Mouse (Mus musculus): ENCODE data around the gene Agap2. TPM values are rescaled to one million over a fixed set of nuclear protein-coding genes. Genes with fewer than 3 reads are reported as not detected.
A peak's percentile ranks its signal among the peaks of the same experiment; 100 is the strongest.

Agap2 gene
- total RNA-seq, 2 experiments from 2014 or later = 1.6 TPM

- no peak overlapping the region for H3K4me3 ChIP-seq
- no peak for DNase-seq
- no peak overlapping the region for H3K27ac ChIP-seq
- TF ChIP-seq CTCF (IDR thresholded peaks at IDR 0.05) = no peak
- intact Hi-C loops (cut with DNase I) = no loop called here
These were observed 32.6 kb downstream of the Agap2 start for GRCm38 (mm10) chr10:127107563-127108261.

- DNase-seq = no peak
- no peak overlapping the region for H3K4me3 ChIP-seq
- H3K27ac ChIP-seq = no peak overlapping the region
- intact Hi-C loops (cut with DNase I) = no loop called here
- no peak for TF ChIP-seq CTCF (IDR thresholded peaks at IDR 0.05)
These were observed 33.1 kb downstream of the Agap2 start for GRCm38 (mm10) chr10:127108262-127108583.

GRCm38 (mm10) chr10:127111001-127111887, 36.2 kb downstream of the Agap2 start:
- no peak for DNase-seq
- no peak overlapping the region for H3K27ac ChIP-seq
- H3K4me3 ChIP-seq = no peak overlapping the region
- TF ChIP-seq CTCF (IDR thresholded peaks at IDR 0.05) = peak; percentile 32
- intact Hi-C loops (cut with DNase I) = no loop called here

GRCm38 (mm10) chr10:127114408-127114807, 39.3 kb downstream of the Agap2 start:
- intact Hi-C loops (cut with DNase I) = no loop called here
- TF ChIP-seq CTCF (IDR thresholded peaks at IDR 0.05) = no peak
- H3K27ac ChIP-seq = no peak overlapping the region
- DNase-seq = no peak
- no peak overlapping the region for H3K4me3 ChIP-seq

GRCm38 (mm10) chr10:127115068-127115467, 40.0 kb downstream of the Agap2 start:
- intact Hi-C loops (cut with DNase I) = no loop called here
- no peak for DNase-seq
- TF ChIP-seq CTCF (IDR thresholded peaks at IDR 0.05) = peak; percentile 34; the same call in 1 of the 2 replicates
- Histone ChIP-seq H3K4me3 (no peak overlapping the region), H3K27ac (no peak overlapping the region)

DNA sequence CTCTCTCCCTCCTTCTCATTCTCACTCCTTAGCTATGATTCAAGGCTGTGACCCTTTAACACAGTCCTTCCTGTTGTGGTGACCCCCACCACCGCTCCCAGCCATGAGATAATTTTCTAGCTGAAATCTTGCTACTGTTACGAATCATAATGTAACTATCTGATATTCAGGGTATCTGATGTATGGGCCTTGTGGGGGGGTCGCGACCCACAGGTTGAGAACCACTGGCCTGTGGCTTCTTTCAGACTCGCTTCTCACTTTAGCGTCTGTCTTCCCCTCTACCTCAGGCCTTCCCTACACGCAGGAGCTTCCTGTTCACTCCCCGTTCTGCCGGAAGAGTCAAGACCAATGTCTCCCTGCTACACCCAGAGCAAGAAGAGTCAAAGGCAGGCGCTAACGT, 43.4 kb downstream of the Agap2 start:
- no peak for DNase-seq
- TF ChIP-seq CTCF (IDR thresholded peaks at IDR 0.05) = no peak
- intact Hi-C loops (cut with DNase I) = no loop called here
- no peak overlapping the region for H3K27ac ChIP-seq
- H3K4me3 ChIP-seq = no peak overlapping the region

GRCm38 (mm10) chr10:127119229-127119628, 44.1 kb downstream of the Agap2 start:
- H3K4me3 ChIP-seq = no peak overlapping the region
- intact Hi-C loops (cut with DNase I) = no loop called here
- no peak for DNase-seq
- no peak for TF ChIP-seq CTCF (IDR thresholded peaks at IDR 0.05)
- no peak overlapping the region for H3K27ac ChIP-seq

- H3K27ac ChIP-seq = peak overlapping the region; percentile 83
- H3K4me3 ChIP-seq = peak overlapping the region; percentile 92
- no peak for DNase-seq
- no peak for TF ChIP-seq CTCF (IDR thresholded peaks at IDR 0.05)
- intact Hi-C loops (cut with DNase I) = loop anchor here (5.0 kb wide), 1 partner anchor 47 kb away; the partner anchor contains the start of gene B4galnt1
These were observed 45.4 kb downstream of the Agap2 start for GRCm38 (mm10) chr10:127120301-127121065.

DNA sequence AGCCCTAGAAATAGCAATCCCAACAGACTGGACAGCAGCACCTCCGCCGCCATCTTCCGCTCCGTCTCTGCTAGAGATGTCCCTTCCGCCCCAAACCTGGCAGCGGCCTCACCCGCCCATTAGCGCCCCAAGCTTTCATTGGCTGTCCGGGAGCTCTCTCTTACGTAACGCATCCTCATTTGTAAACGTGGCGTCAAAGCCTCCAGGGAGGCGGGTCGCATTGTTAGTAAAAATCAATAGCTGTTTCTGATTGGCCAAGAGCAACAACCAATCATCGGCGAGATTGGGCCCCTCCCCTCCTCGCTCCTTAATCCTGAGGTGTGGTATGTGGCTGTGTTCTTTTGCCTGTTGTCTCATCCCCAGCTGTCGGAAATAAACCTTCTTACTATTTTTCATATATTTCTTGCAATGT, 46.0 kb downstream of the Agap2 start, which contains the start of gene Os9:
TSS of gene Os9 (minus strand) at position 66 of the 412 bp plus-strand sequence.
- no peak for TF ChIP-seq CTCF (IDR thresholded peaks at IDR 0.05)
- intact Hi-C loops (cut with DNase I) = loop anchor here (5.0 kb wide), 1 partner anchor 46 kb away; the partner anchor contains the start of gene B4galnt1
- H3K27ac ChIP-seq = peak within 1 kb of the TSS; percentile 83
- peak; percentile 96 for DNase-seq
- H3K4me3 ChIP-seq = peak within 1 kb of the TSS; percentile 92

DNA sequence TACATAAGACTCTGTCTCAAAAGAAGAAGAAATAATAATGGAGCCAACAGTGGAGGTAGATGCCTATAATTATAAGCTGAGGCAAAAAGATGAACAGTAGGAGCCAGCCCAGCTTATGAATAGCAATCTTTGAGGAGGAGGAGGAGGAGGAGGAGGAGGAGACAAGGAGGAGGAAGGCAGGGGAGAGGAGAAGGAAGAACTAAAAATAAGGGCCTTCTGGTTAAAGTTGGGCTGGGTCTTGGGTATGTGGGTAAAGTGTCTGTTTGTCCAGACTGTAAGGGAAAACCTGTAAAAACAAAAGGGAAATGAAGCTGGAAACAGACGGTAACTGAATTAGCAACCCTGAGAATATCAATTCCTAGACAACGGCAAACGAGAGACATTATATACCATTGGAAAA, 46.9 kb downstream of the Agap2 start:
- TF ChIP-seq CTCF (IDR thresholded peaks at IDR 0.05) = no peak
- Histone ChIP-seq H3K4me3 (no peak overlapping the region), H3K27ac (no peak overlapping the region)
- intact Hi-C loops (cut with DNase I) = loop anchor here (5.0 kb wide), 1 partner anchor 45 kb away; the partner anchor contains the start of gene B4galnt1
- DNase-seq = no peak

GRCm38 (mm10) chr10:127122784-127123435, 47.8 kb downstream of the Agap2 start:
- intact Hi-C loops (cut with DNase I) = loop anchor here (5.0 kb wide), 1 partner anchor 44 kb away; the partner anchor contains the start of gene B4galnt1
- no peak for DNase-seq
- H3K27ac ChIP-seq = no peak overlapping the region
- no peak overlapping the region for H3K4me3 ChIP-seq
- no peak for TF ChIP-seq CTCF (IDR thresholded peaks at IDR 0.05)

- intact Hi-C loops (cut with DNase I) = loop anchor here (5.0 kb wide), 1 partner anchor 44 kb away; the partner anchor contains the start of gene B4galnt1
- DNase-seq = peak; percentile 67
These were observed 48.3 kb downstream of the Agap2 start for GRCm38 (mm10) chr10:127123436-127123805.

More at GRCm38 (mm10) chr10:127123436-127123805, 48.3 kb downstream of the Agap2 start:
- TF ChIP-seq CTCF (IDR thresholded peaks at IDR 0.05) = peak; percentile 80
- Histone ChIP-seq H3K27ac (no peak overlapping the region), H3K4me3 (no peak overlapping the region)

Measured in gastrocnemius, adult 2 months (tissue).